Mouse (Mus musculus) liver, postnatal 0 days (tissue): ENCODE measurements around the gene Fnip2.

ENCODE experiments used
- CTCF ChIP-seq: sonication (generic); IDR thresholded peaks from 2 replicates; pipeline ENCODE4 v1.5.1; 2016; ENCODE audit warnings: antibody characterized with exemption, low read depth
- EP300 ChIP-seq: IDR thresholded peaks from 2 replicates; pipeline ENCODE4 v1.6.1; 2016; ENCODE audit warnings: antibody characterized with exemption, low read depth, mild to moderate bottlenecking

- TF ChIP-seq CTCF (no peak), EP300 (no peak)
Observed at GRCm38 (mm10) chr3:79452696-79453263, 114.8 kb downstream of the Fnip2 start.
